Mouse (Mus musculus): ENCODE measurements around the gene Olfr1. TPM values are rescaled to one million over a fixed set of nuclear protein-coding genes. Genes with fewer than 3 reads are reported as not detected.

The Olfr1 gene
- not detected in 2 replicates for polyA plus RNA-seq (2012; rRNA removed)

GRCm38 (mm10) chr11:73399514-73399913 lies at the start of gene Olfr1:
Gene Olfr1 (minus strand): TSS chr11:73399614.
- DNase-seq (ENCODE audit: low read depth) = no peak

- no peak for DNase-seq (ENCODE audit: low read depth)
These were observed 29.0 kb upstream of the Olfr1 start, which contains the start of gene Olfr378 for GRCm38 (mm10) chr11:73428377-73428776. Gene Olfr378 (minus strand): TSS chr11:73428477.

- no peak for DNase-seq (ENCODE audit: low read depth)
These were observed 4.0 kb downstream of the Olfr1 start for GRCm38 (mm10) chr11:73395374-73395773.

- DNase-seq (ENCODE audit: low read depth) = no peak
These were observed 28.5 kb downstream of the Olfr1 start, which contains the start of gene Olfr376 for GRCm38 (mm10) chr11:73370946-73371345. Gene Olfr376 (plus strand): TSS chr11:73371246.

GRCm38 (mm10) chr11:73350483-73350882 lies 48.9 kb downstream of the Olfr1 start, which contains the start of gene Olfr20:
Gene Olfr20 (plus strand): TSS chr11:73350783.
- DNase-seq (ENCODE audit: low read depth) = no peak

Other genes with a start within 250 kb of the Olfr1 start
- gene P2rx5, start 239.2 kb downstream of the Olfr1 start, polyA plus RNA-seq (2012; rRNA removed) = 1.8 TPM in 2 replicates
- 45.7 and 63.7 TPM in 2 replicates for gene Emc6, start 222.6 kb downstream of the Olfr1 start, polyA plus RNA-seq (2012; rRNA removed)
- 75.6 and 105 TPM in 2 replicates for gene Tax1bp3, start 222.5 kb downstream of the Olfr1 start, polyA plus RNA-seq (2012; rRNA removed)
- gene Ctns, start 200.6 kb downstream of the Olfr1 start, polyA plus RNA-seq (2012; rRNA removed) = 21.1 and 21.7 TPM in 2 replicates
- 11.5 and 11.8 TPM in 2 replicates for gene Shpk, start 200.2 kb downstream of the Olfr1 start, polyA plus RNA-seq (2012; rRNA removed)
- 3.6 and 4.5 TPM in 2 replicates for gene Trpv1, start 165.3 kb downstream of the Olfr1 start, polyA plus RNA-seq (2012; rRNA removed)
- gene Trpv3, start 132.2 kb downstream of the Olfr1 start, polyA plus RNA-seq (2012; rRNA removed) = 0.18 and 0.25 TPM in 2 replicates
- 8.6 and 12.7 TPM in 2 replicates for gene Aspa, start 70.0 kb downstream of the Olfr1 start, polyA plus RNA-seq (2012; rRNA removed)
- gene Gm49340, start 69.9 kb downstream of the Olfr1 start, polyA plus RNA-seq (2012; rRNA removed) = 0.04 TPM in 1 of 2 replicates, not detected in the other
- gene Spata22, start 69.9 kb downstream of the Olfr1 start, polyA plus RNA-seq (2012; rRNA removed) = 0.19 and 0.22 TPM in 2 replicates
- gene Olfr20, start 48.8 kb downstream of the Olfr1 start, polyA plus RNA-seq (2012; rRNA removed) = 0.23 and 0.34 TPM in 2 replicates
- not detected in 2 replicates for gene Olfr376, start 28.4 kb downstream of the Olfr1 start, polyA plus RNA-seq (2012; rRNA removed)
- not detected in 2 replicates for gene Olfr378, start 28.9 kb upstream of the Olfr1 start, polyA plus RNA-seq (2012; rRNA removed)
- gene Olfr380, start 57.9 kb upstream of the Olfr1 start, polyA plus RNA-seq (2012; rRNA removed) = not detected in 2 replicates
- gene Olfr381, start 92.0 kb upstream of the Olfr1 start, polyA plus RNA-seq (2012; rRNA removed) = not detected in 2 replicates
- gene Olfr382, start 117.6 kb upstream of the Olfr1 start, polyA plus RNA-seq (2012; rRNA removed) = not detected in 2 replicates
- not detected in 2 replicates for gene Olfr385, start 193.4 kb upstream of the Olfr1 start, polyA plus RNA-seq (2012; rRNA removed)
- gene Olfr384, start 199.0 kb upstream of the Olfr1 start, polyA plus RNA-seq (2012; rRNA removed) = not detected in 2 replicates